14 mouse cellular contexts compared by ENCODE assay signal in the genomic region with DNA sequence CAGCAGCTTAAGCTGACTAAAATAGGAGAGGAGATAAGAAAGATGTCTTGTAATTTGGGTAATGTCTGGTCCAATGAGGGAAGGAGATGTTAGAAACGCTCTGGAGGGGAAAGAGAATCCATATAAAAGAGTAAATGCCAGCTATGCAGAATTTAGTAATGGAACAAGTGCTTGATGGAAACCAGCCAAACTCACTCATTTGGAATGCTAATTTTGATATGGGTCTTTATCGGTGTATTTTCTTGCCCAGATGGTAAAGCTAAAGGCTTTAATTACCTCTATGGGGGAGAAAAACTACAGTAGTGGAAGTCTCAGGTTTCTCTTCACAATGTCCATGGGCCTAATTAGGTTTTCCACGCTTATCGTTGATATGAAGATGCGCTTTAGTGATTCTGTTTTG.
"Had no signal": no experiment of that assay in that cellular context is flagged by ENCODE, and none has a peak within 500 bp of the region (broad histone marks: within the 10 kb centered on the region; RNA-seq: fewer than 3 reads in every experiment).

No protein-coding gene starts in this region.

- H3K27me3 ChIP-seq: limb, embryonic 15.5 days; liver, embryonic 12.5 days; lung, embryonic 15.5 days; midbrain, embryonic 15.5 days had no signal

- H3K9ac ChIP-seq: limb, embryonic 15.5 days; liver, embryonic 12.5 days; lung, embryonic 15.5 days; midbrain, embryonic 15.5 days had no signal

- H3K4me1 ChIP-seq: limb, embryonic 15.5 days; liver, embryonic 12.5 days; lung, embryonic 15.5 days had no signal

- H3K27ac ChIP-seq: kidney, postnatal 0 days; layer of hippocampus, adult 2 months; limb, embryonic 15.5 days; liver, embryonic 12.5 days; lung, embryonic 15.5 days; midbrain, embryonic 15.5 days; stomach, postnatal 0 days had no signal

- H3K9me3 ChIP-seq: limb, embryonic 15.5 days; liver, embryonic 12.5 days; lung, embryonic 15.5 days; midbrain, embryonic 15.5 days had no signal

- H3K4me2 ChIP-seq: limb, embryonic 15.5 days; liver, embryonic 12.5 days; lung, embryonic 15.5 days; midbrain, embryonic 15.5 days had no signal

- H3K4me3 ChIP-seq: layer of hippocampus, adult 2 months; limb, embryonic 15.5 days; liver, embryonic 12.5 days; lung, embryonic 15.5 days; midbrain, embryonic 15.5 days had no signal

- ATAC-seq: liver, embryonic 12.5 days; midbrain, embryonic 15.5 days had no signal

- DNase-seq: kidney, adult 11 months; kidney, adult 9 months; kidney, postnatal 4 days; lung, postnatal 14 days; right cerebral cortex, adult 18-20 months; right cerebral cortex, postnatal 25 days; thymus, postnatal 4 days had no signal

- H3K36me3 ChIP-seq: limb, embryonic 15.5 days; liver, embryonic 12.5 days; lung, embryonic 15.5 days; midbrain, embryonic 15.5 days had no signal
